Mouse (Mus musculus) liver, adult 2 months (tissue): ENCODE measurements around the gene Tmem108.

Experiments used
- CTCF ChIP-seq: fragments of 200-500 bp; IDR thresholded peaks from 2 replicates; pipeline ENCODE4 v1.5.1; 2011; ENCODE audit warnings: low read depth, low read length, control low read depth
- POLR2A ChIP-seq: fragments of 200-500 bp; IDR thresholded peaks from 2 replicates; pipeline ENCODE4 v1.6.1; 2011; ENCODE audit warnings: low read length, control low read depth; ENCODE audit not compliant: insufficient read depth; ENCODE audit errors: extremely low read depth

DNA sequence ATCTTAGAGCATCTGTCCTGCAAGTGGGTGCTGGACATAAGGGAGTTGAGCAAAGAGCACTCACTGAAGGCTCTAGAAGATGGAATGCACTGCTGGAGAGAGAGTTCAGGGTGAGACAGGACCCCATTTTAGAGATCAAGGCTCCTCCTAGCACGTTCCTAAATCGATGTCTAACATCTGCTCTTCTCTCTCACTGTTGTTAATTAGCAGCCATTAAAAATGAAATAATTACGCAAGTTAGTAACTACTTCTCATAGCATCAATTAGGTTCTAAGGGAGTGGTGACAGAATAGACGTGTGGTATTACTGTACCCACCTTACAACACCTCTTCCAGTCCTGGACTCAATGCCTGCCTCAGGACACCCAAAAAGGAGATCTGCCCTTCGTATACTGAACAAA lies 103.7 kb downstream of the Tmem108 start:
- TF ChIP-seq CTCF = no peak
- no peak for TF ChIP-seq POLR2A
